Mouse (Mus musculus) urinary bladder, postnatal 25 days (tissue): Measurements from ENCODE around the gene Ntrk3.

Experiments used
- DNase-seq: peaks from one replicate; pipeline ENCODE4 v3.0.0; 2022; ENCODE audit warnings: low spot score

The Ntrk3 gene

GRCm38 (mm10) chr7:78443373-78444036, 294.3 kb downstream of the Ntrk3 start:
- DNase-seq: no peak

GRCm38 (mm10) chr7:78441706-78442105, 296.1 kb downstream of the Ntrk3 start:
- DNase-seq: no peak

GRCm38 (mm10) chr7:78440896-78441295, 296.9 kb downstream of the Ntrk3 start:
- no peak for DNase-seq

GRCm38 (mm10) chr7:78440476-78440875, 297.3 kb downstream of the Ntrk3 start:
- no peak for DNase-seq

- no peak for DNase-seq
Measured at GRCm38 (mm10) chr7:78439361-78440120, 298.3 kb downstream of the Ntrk3 start.

- DNase-seq: no peak
Measured at GRCm38 (mm10) chr7:78433617-78434144, 304.1 kb downstream of the Ntrk3 start.

- DNase-seq: no peak
Measured at GRCm38 (mm10) chr7:78431611-78432010, 306.2 kb downstream of the Ntrk3 start.

GRCm38 (mm10) chr7:78412172-78412571, 325.6 kb downstream of the Ntrk3 start:
- DNase-seq: no peak

- DNase-seq: no peak
Measured at GRCm38 (mm10) chr7:78409970-78410369, 327.8 kb downstream of the Ntrk3 start.

- DNase-seq: no peak
Measured at GRCm38 (mm10) chr7:78406641-78407291, 331.0 kb downstream of the Ntrk3 start.

- DNase-seq: no peak
Measured at GRCm38 (mm10) chr7:78404481-78404880, 333.3 kb downstream of the Ntrk3 start.

GRCm38 (mm10) chr7:78402495-78402894, 335.3 kb downstream of the Ntrk3 start:
- DNase-seq: no peak

- DNase-seq: no peak
Measured at GRCm38 (mm10) chr7:78400219-78400618, 337.6 kb downstream of the Ntrk3 start.

- no peak for DNase-seq
Measured at GRCm38 (mm10) chr7:78398377-78398776, 339.4 kb downstream of the Ntrk3 start.

GRCm38 (mm10) chr7:78397215-78397614, 340.6 kb downstream of the Ntrk3 start:
- no peak for DNase-seq

- no peak for DNase-seq
Measured at GRCm38 (mm10) chr7:78390019-78390418, 347.8 kb downstream of the Ntrk3 start.

- DNase-seq: no peak
Measured at GRCm38 (mm10) chr7:78388101-78388500, 349.7 kb downstream of the Ntrk3 start.

- no peak for DNase-seq
Measured at GRCm38 (mm10) chr7:78385971-78386370, 351.8 kb downstream of the Ntrk3 start.

GRCm38 (mm10) chr7:78384111-78384510, 353.7 kb downstream of the Ntrk3 start:
- DNase-seq: peak; percentile 8

GRCm38 (mm10) chr7:78382126-78382525, 355.7 kb downstream of the Ntrk3 start:
- DNase-seq: no peak

- DNase-seq: no peak
Measured at GRCm38 (mm10) chr7:78379784-78380183, 358.0 kb downstream of the Ntrk3 start.

GRCm38 (mm10) chr7:78378306-78378705, 359.5 kb downstream of the Ntrk3 start:
- no peak for DNase-seq

- no peak for DNase-seq
Measured at GRCm38 (mm10) chr7:78376875-78377274, 360.9 kb downstream of the Ntrk3 start.
